Mouse (Mus musculus) limb, embryonic 11.5 days (tissue): ENCODE measurements at regions not wholly inside any gene's neighbourhood (a gene's known extent, or its start where the extent isn't known, plus 50 kb on each side); places are given as distances from the start of the nearest gene placed in this dataset.
"Not testable (repeated sequence)": the region's sequence is repeated elsewhere in the genome, so short reads cannot be mapped to it uniquely, and the experiment has no call there.

Experiments
- ATAC-seq: fragments of 200-750 bp; cut with Nextera tagmentation; 2 replicates; pipeline ENCODE4 v1.8.0; 2017; ENCODE audit warnings: low read depth; ENCODE audit not compliant: insufficient number of reproducible peaks, low FRiP score, low TSS enrichment
- DNase-seq: peaks from one replicate; pipeline ENCODE4 v3.0.0-alpha.2; 2015; ENCODE audit warnings: low spot score
- H3K27ac ChIP-seq: fragments of 300-500 bp; sonication (generic); replicated peaks from 2 replicates; pipeline ENCODE4 v1.5.1; 2014; ENCODE audit warnings: low read depth, mild to moderate bottlenecking, low read length
- H3K27me3 ChIP-seq: fragments of 300-500 bp; sonication (generic); 2 replicates; pipeline ENCODE4 v1.6.1; 2014; ENCODE audit warnings: mild to moderate bottlenecking, low read length, mixed read lengths; ENCODE audit not compliant: control insufficient read depth, insufficient read depth
- H3K36me3 ChIP-seq: fragments of 300-500 bp; sonication (generic); 2 replicates; pipeline ENCODE4 v1.6.1; 2014; ENCODE audit warnings: mild to moderate bottlenecking, low read length, moderate library complexity, mixed read lengths; ENCODE audit not compliant: control insufficient read depth, insufficient read depth
- H3K4me1 ChIP-seq: fragments of 300-500 bp; sonication (generic); 2 replicates; pipeline ENCODE4 v1.6.1; 2014; ENCODE audit warnings: low read length, mixed read lengths; ENCODE audit not compliant: control insufficient read depth, insufficient read depth
- H3K4me2 ChIP-seq: fragments of 300-500 bp; sonication (generic); 2 replicates; pipeline ENCODE4 v1.6.1; 2014; ENCODE audit warnings: low read depth, mild to moderate bottlenecking, moderate library complexity; ENCODE audit not compliant: severe bottlenecking
- H3K4me3 ChIP-seq: fragments of 300-500 bp; sonication (generic); 2 replicates; pipeline ENCODE4 v1.5.1; 2014; ENCODE audit warnings: low read depth, low read length
- H3K9ac ChIP-seq: fragments of 300-500 bp; sonication (generic); 2 replicates; pipeline ENCODE4 v1.6.1; 2014; ENCODE audit warnings: mild to moderate bottlenecking, low read length
- H3K9me3 ChIP-seq: fragments of 300-500 bp; sonication (generic); 2 replicates; pipeline ENCODE4 v1.6.1; 2016; ENCODE audit warnings: low read length; ENCODE audit not compliant: control insufficient read depth
- WGBS: fragments of 180-500 bp; shearing (Covaris S2); extraction: QIAGEN DNeasy Blood & Tissue Kit; methylation state at CpG from one replicate; pipeline ENCODE4 v1.1.7; 2014; 5-methylcytosine and 5-hydroxymethylcytosine counted together

- DNase-seq: no peak
Observed at GRCm38 (mm10) chr1:95397188-95397587, 83.8 kb downstream of the Fam174a start.

DNA sequence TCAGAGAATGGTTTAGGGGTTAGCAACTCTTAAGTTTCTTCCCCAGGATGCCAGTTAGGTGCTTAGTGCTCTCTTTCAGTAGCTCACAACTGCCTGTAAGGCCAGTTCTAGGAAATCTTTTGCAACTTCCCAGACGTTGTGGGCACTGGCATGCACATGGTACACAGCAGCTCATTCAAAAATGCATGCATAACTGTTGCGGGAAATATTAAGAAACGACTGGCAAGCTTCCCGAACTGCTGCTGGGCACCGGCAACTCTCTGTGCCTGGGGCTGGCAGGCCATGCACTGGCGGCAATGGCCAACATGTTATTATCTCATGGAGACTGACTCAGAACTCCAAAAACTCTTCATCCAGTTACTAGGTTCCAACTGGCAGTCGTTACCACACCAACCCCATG, 86.3 kb downstream of the Fam174a start:
- Histone ChIP-seq H3K36me3 (no peaks in the 10 kb centered on the region), H3K27me3 (no peaks in the 10 kb centered on the region), H3K27ac (no peak overlapping the region), H3K4me3 (no peak overlapping the region), H3K9ac (no peak overlapping the region), H3K4me2 (no peak overlapping the region), H3K4me1 (no peaks in the 10 kb centered on the region), H3K9me3 (no peaks in the 10 kb centered on the region)
- WGBS: 91% methylated on average over 7 of the region's 7 CpGs
- no peak for ATAC-seq
- no peak for DNase-seq

More at GRCm38 (mm10) chr1:95397188-95397587, 83.8 kb downstream of the Fam174a start:
- Histone ChIP-seq H3K9ac (no peak overlapping the region), H3K4me2 (no peak overlapping the region), H3K4me3 (no peak overlapping the region), H3K27me3 (no peaks in the 10 kb centered on the region), H3K4me1 (no peaks in the 10 kb centered on the region), H3K36me3 (no peaks in the 10 kb centered on the region), H3K9me3 (no peaks in the 10 kb centered on the region), H3K27ac (no peak overlapping the region)
- 49% methylated on average over 4 of the region's 4 CpGs for WGBS
- ATAC-seq: no peak

DNA sequence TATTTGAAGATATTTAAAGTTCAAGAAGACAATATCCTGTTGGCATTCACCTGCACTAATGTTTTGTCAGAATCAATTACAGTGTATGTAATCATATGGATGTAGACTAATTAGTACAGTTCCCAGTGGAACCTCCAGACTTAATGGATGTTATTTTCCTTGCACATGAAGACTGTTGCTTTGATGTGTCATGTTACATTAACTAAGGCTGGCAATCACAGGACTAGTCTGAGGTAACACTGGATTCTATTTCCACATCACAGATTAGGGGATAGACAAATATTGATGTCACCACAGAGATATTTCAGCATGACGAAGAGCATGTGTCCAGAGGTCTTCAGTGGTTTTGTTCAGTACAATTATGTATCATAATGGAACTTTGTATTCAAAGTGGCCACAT, 108.8 kb downstream of the Fam174a start:
- no peak overlapping the region for H3K9ac ChIP-seq
- no peaks in the 10 kb centered on the region for H3K9me3 ChIP-seq
- no peaks in the 10 kb centered on the region for H3K4me1 ChIP-seq
- no peak for DNase-seq
- H3K27me3 ChIP-seq: no peaks in the 10 kb centered on the region
- no peaks in the 10 kb centered on the region for H3K36me3 ChIP-seq
- no peak overlapping the region for H3K4me2 ChIP-seq
- H3K4me3 ChIP-seq: no peak overlapping the region
- H3K27ac ChIP-seq: no peak overlapping the region
- 75% methylated on average over 1 of the region's 1 CpGs for WGBS
- no peak for ATAC-seq

DNA sequence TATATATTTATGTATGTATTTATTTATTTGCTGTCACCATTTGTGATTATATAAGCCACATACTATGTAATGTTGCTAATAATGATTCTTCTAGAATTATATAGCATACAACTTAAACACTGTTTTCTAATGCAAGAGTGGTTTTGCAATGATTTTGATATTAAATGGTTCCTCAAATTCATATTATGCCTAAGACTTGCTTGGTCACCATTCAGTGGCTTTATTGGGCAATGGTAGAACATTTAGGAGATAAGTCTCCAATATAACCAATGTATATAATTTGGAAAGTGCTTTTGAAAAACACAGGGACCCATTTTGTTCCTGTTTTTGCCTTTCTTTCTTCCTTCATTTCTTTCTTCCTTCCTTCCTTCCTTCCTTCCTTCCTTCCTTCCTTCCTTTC, 112.0 kb downstream of the Fam174a start:
- DNase-seq (no peak), ATAC-seq (no peak)
- Histone ChIP-seq H3K4me1 (no peaks in the 10 kb centered on the region), H3K27ac (no peak overlapping the region), H3K9me3 (no peaks in the 10 kb centered on the region), H3K4me3 (no peak overlapping the region), H3K36me3 (no peaks in the 10 kb centered on the region), H3K9ac (no peak overlapping the region), H3K4me2 (no peak overlapping the region), H3K27me3 (no peaks in the 10 kb centered on the region)

- no peak overlapping the region for H3K9ac ChIP-seq
- DNase-seq (no peak), ATAC-seq (no peak)
- no peak overlapping the region for H3K4me2 ChIP-seq
- H3K4me1 ChIP-seq: no peaks in the 10 kb centered on the region
- H3K4me3 ChIP-seq: no peak overlapping the region
- no peak overlapping the region for H3K27ac ChIP-seq
- no peaks in the 10 kb centered on the region for H3K36me3 ChIP-seq
- H3K27me3 ChIP-seq: no peaks in the 10 kb centered on the region
- no peaks in the 10 kb centered on the region for H3K9me3 ChIP-seq
Observed at GRCm38 (mm10) chr1:95437155-95437554, 123.7 kb downstream of the Fam174a start.

DNA sequence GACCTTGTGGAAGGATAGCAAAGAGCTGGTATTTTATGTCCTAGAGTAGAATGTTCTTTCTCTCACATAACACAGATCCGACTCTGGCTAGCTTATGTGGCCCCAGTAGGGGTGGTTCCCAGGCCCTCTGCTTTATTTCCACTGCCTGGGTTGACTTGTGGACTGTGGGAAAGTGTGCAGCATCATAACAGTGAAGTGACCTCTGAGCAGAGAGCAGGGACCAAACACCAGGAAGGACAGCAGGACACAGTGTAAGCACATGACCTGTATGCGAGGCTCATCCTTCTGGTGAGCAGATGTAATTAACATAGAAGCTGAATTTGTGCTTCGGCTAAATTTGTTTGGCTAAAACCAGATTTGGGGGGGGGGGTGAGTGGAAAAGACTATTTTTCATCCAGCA, 132.1 kb downstream of the Fam174a start:
- Histone ChIP-seq H3K4me3 (no peak overlapping the region), H3K4me2 (no peak overlapping the region), H3K9ac (no peak overlapping the region), H3K9me3 (no peaks in the 10 kb centered on the region), H3K27me3 (no peaks in the 10 kb centered on the region), H3K27ac (no peak overlapping the region), H3K36me3 (no peaks in the 10 kb centered on the region), H3K4me1 (no peaks in the 10 kb centered on the region)
- no peak for DNase-seq
- no peak for ATAC-seq
- WGBS: 69% methylated on average over 3 of the region's 3 CpGs

- no peak for DNase-seq
- no peak overlapping the region for H3K9ac ChIP-seq
- H3K27ac ChIP-seq: no peak overlapping the region
- no peak overlapping the region for H3K4me3 ChIP-seq
- H3K9me3 ChIP-seq: no peaks in the 10 kb centered on the region
- WGBS: 48% methylated on average over 7 of the region's 7 CpGs
- no peak overlapping the region for H3K4me2 ChIP-seq
- no peak for ATAC-seq
- H3K36me3 ChIP-seq: no peaks in the 10 kb centered on the region
- H3K27me3 ChIP-seq: no peaks in the 10 kb centered on the region
- no peaks in the 10 kb centered on the region for H3K4me1 ChIP-seq
Observed at GRCm38 (mm10) chr1:95448962-95449558, 135.6 kb downstream of the Fam174a start.

DNA sequence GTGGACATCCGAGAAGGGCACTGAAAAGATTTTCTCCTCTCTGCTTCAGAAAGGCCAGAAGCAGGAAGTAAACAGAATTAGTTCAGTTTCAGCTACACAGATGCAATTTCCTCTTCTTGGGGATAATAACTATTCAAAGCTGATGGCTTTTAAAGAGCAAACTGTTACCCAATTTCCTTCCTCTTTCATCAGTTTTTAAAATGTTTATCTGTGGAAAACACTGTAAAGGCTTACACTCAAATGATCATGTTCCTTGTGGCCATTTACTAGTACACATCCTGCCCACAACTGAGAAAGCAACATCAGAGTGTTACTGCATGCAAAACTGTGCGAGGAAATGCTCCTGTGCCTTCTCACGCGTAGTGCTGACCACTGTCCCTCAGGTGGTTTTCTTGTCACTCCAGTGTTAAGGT, 137.5 kb downstream of the Fam174a start:
- 79% methylated on average over 4 of the region's 4 CpGs for WGBS
- no peak for ATAC-seq

DNA sequence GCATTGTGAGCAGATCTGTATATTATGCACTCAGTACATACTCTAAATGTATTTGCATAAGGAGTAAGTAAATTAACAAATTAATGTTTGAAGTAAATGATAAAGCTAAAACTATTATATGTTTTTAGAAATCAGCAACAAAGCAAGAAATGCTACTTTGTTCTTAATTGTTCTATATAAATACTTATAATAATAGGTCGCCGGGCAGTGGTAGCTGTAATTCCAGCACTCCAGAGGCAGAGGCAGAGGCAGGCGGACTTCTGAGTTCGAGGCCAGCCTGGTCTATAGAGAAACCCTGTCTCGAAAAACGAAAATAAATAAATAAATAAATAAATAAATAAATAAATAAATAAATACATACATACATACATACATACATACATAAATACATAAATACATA, 138.3 kb downstream of the Fam174a start:
- H3K4me2 ChIP-seq, H3K9ac ChIP-seq, H3K4me1 ChIP-seq, H3K27me3 ChIP-seq, H3K36me3 ChIP-seq, H3K4me3 ChIP-seq, H3K9me3 ChIP-seq, H3K27ac ChIP-seq: not testable (repeated sequence)
- ATAC-seq (peak; percentile 89), DNase-seq (peak; percentile 96)
- 82% methylated on average over 6 of the region's 6 CpGs for WGBS

More for the DNA sequence above, 137.5 kb downstream of the Fam174a start:
- no peak overlapping the region for H3K4me2 ChIP-seq
- no peaks in the 10 kb centered on the region for H3K36me3 ChIP-seq
- H3K27me3 ChIP-seq: no peaks in the 10 kb centered on the region
- no peaks in the 10 kb centered on the region for H3K4me1 ChIP-seq
- no peak overlapping the region for H3K4me3 ChIP-seq
- H3K27ac ChIP-seq: no peak overlapping the region
- no peaks in the 10 kb centered on the region for H3K9me3 ChIP-seq
- no peak for DNase-seq
- H3K9ac ChIP-seq: no peak overlapping the region
